Mouse (Mus musculus) megakaryocyte-erythroid progenitor cell, adult 5-6 weeks (primary cell): ENCODE measurements at regions not wholly inside any gene's neighbourhood (a gene's known extent, or its start where the extent isn't known, plus 50 kb on each side); places are given as distances from the start of the nearest gene placed in this dataset.

Experiments used
- ATAC-seq: replicated peaks from 2 replicates; pipeline ENCODE4 v1.8.0; 2016; ENCODE audit warnings: mild to moderate bottlenecking, inconsistent platforms; ENCODE audit not compliant: severe bottlenecking, poor library complexity, low FRiP score, low TSS enrichment

GRCm38 (mm10) chr3:150752787-150753186, 684.9 kb upstream of the Adgrl4 start:
- ATAC-seq, result no peak

GRCm38 (mm10) chr3:150759854-150760253, 677.8 kb upstream of the Adgrl4 start:
- no peak for ATAC-seq

GRCm38 (mm10) chr3:150784576-150784975, 653.1 kb upstream of the Adgrl4 start:
- no peak for ATAC-seq

GRCm38 (mm10) chr3:150817807-150818206, 619.9 kb upstream of the Adgrl4 start:
- ATAC-seq, result no peak

- no peak for ATAC-seq
Observed at GRCm38 (mm10) chr3:150819369-150819768, 618.3 kb upstream of the Adgrl4 start.

- ATAC-seq, result no peak
Observed at GRCm38 (mm10) chr3:150820039-150820438, 617.6 kb upstream of the Adgrl4 start.

- ATAC-seq, result no peak
Observed at GRCm38 (mm10) chr3:150846029-150846428, 591.7 kb upstream of the Adgrl4 start.

GRCm38 (mm10) chr3:150852107-150852506, 585.6 kb upstream of the Adgrl4 start:
- no peak for ATAC-seq

- no peak for ATAC-seq
Observed at GRCm38 (mm10) chr3:150896668-150897067, 541.0 kb upstream of the Adgrl4 start.

GRCm38 (mm10) chr3:150910091-150910490, 527.6 kb upstream of the Adgrl4 start:
- ATAC-seq, result no peak

- no peak for ATAC-seq
Observed at GRCm38 (mm10) chr3:150954897-150955296, 482.8 kb upstream of the Adgrl4 start.

- ATAC-seq, result no peak
Observed at GRCm38 (mm10) chr3:150999652-151000051, 438.0 kb upstream of the Adgrl4 start.

GRCm38 (mm10) chr3:151000217-151000616, 437.5 kb upstream of the Adgrl4 start:
- no peak for ATAC-seq

- ATAC-seq, result 0 out of 2 replicates have a peak, but pooled peaks have one; percentile 44
Observed at GRCm38 (mm10) chr3:151001881-151002412, 435.7 kb upstream of the Adgrl4 start.

- ATAC-seq, result no peak
Observed at GRCm38 (mm10) chr3:151003524-151003923, 434.2 kb upstream of the Adgrl4 start.

GRCm38 (mm10) chr3:151003990-151004389, 433.7 kb upstream of the Adgrl4 start:
- ATAC-seq, result no peak

- no peak for ATAC-seq
Observed at GRCm38 (mm10) chr3:151020014-151020413, 417.7 kb upstream of the Adgrl4 start.

- ATAC-seq, result no peak
Observed at GRCm38 (mm10) chr3:151057491-151057890, 380.2 kb upstream of the Adgrl4 start.

- no peak for ATAC-seq
Observed at GRCm38 (mm10) chr3:151072322-151072721, 365.4 kb upstream of the Adgrl4 start.

- no peak for ATAC-seq
Observed at GRCm38 (mm10) chr3:151116831-151117230, 320.9 kb upstream of the Adgrl4 start.

- no peak for ATAC-seq
Observed at GRCm38 (mm10) chr3:151117583-151118041, 320.1 kb upstream of the Adgrl4 start.

- ATAC-seq, result no peak
Observed at GRCm38 (mm10) chr3:151124131-151124530, 313.6 kb upstream of the Adgrl4 start.
